Mouse (Mus musculus) MEL-GATA-1-ER (cell line): Measurements from ENCODE around the gene Kcnd1.

Source experiments
- DNase-seq: peaks from one replicate; pipeline ENCODE4 v3.0.0-alpha.2; 2012; ENCODE audit warnings: low read depth; ENCODE audit errors: extremely low read depth

Kcnd1 gene

GRCm38 (mm10) chrX:7854578-7854977, 32.5 kb downstream of the Kcnd1 start:
- no peak for DNase-seq

- DNase-seq, result no peak
Observed at GRCm38 (mm10) chrX:7859191-7859753, 37.2 kb downstream of the Kcnd1 start.

- DNase-seq, result no peak
Observed at GRCm38 (mm10) chrX:7863181-7863580, 41.1 kb downstream of the Kcnd1 start.

- DNase-seq, result no peak
Observed at GRCm38 (mm10) chrX:7864551-7864950, 42.5 kb downstream of the Kcnd1 start.

- no peak for DNase-seq
Observed at GRCm38 (mm10) chrX:7865343-7865742, 43.3 kb downstream of the Kcnd1 start.

- DNase-seq, result no peak
Observed at GRCm38 (mm10) chrX:7865786-7866185, 43.7 kb downstream of the Kcnd1 start.

GRCm38 (mm10) chrX:7867141-7867540, 45.1 kb downstream of the Kcnd1 start:
- no peak for DNase-seq

- no peak for DNase-seq
Observed at GRCm38 (mm10) chrX:7868506-7868905, 46.4 kb downstream of the Kcnd1 start.

- DNase-seq, result no peak
Observed at GRCm38 (mm10) chrX:7869826-7870225, 47.7 kb downstream of the Kcnd1 start.

GRCm38 (mm10) chrX:7878007-7878419, 55.9 kb downstream of the Kcnd1 start, which contains the start of gene Pim2:
Gene Pim2, plus strand, starts transcription at chrX:7878262.
- DNase-seq, result peak; percentile 97

- DNase-seq, result no peak
Observed at GRCm38 (mm10) chrX:7878495-7878894, 56.4 kb downstream of the Kcnd1 start.

GRCm38 (mm10) chrX:7879819-7880218, 57.7 kb downstream of the Kcnd1 start:
- DNase-seq, result peak; percentile 69

GRCm38 (mm10) chrX:7883841-7884567, 61.9 kb downstream of the Kcnd1 start, which contains the start of gene Slc35a2:
Gene Slc35a2, plus strand, starts transcription at chrX:7884028.
- DNase-seq, result peak; percentile 84
